Mouse (Mus musculus) lung, postnatal 10 days (tissue): ENCODE results near the gene Rps15.

Experiments used
- DNase-seq: peaks from one replicate; pipeline ENCODE4 v3.0.0; 2021

Gene Rps15

DNA sequence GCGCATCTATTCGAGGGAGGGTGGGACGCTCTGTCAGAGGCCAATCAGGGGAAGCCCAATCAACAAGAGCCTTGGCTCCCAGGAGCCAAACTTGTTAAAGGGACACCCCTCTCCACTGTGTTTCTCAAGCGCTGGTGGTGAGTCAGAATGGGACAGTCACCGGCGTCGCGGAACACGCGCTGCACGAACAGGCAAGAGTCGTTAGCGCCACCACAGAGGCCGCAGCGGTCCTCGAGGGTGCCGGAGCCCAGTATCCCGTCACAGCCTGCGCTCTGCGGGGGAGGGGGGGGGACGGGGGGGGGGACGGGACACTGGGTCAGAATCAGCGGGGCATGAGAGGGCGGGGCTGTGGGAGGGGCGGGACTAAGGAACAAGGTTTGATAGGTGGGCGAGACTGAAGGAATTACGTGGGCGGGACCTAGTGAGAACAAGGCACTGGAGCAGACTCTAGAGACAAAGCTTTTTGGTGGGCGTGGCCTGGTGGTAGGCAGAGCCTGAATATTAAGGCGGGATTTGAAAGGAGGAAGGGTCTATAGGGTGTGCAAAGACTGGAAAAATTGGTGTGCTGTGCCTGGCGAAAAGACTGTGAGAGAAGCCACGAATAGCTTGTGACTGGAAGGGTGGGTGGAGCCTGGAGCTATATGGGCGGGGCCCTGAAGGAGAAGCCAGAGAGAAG lies 50.6 kb downstream of the Rps15 start:
- DNase-seq = peak; percentile 84

DNA sequence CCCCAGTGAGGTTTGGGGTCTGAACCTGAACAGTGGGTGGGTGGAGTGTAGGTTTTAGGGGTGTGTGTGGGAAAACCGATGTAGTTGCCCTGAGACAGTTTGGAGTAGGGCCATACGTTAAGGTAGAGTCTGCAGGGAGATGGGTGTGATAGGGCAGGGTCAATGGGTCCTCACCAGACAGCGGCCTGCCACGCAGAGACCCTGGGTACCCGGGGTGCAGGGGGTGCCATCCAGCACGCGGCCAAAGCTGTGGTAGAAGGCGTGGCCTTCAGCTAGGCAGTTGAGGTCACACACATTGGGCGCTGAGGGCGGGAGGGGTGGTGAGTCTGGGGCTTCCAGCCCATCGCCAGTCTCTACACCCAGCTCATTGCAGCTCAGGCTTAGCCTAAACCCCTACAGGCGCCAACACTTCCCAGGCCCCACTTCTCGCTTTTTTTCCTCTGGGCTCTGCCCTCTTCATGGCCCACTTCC lies 51.2 kb downstream of the Rps15 start:
- DNase-seq = no peak
